Mouse (Mus musculus): Measurements from ENCODE around the gene 4921504E06Rik.

GRCm38 (mm10) chr2:19600860-19601259 is 47.1 kb upstream of the 4921504E06Rik start:
- no peak for TF ChIP-seq EP300 (IDR thresholded peaks at IDR 0.05; ENCODE audit: low read depth)
- no peak for TF ChIP-seq CTCF (IDR thresholded peaks at IDR 0.05; ENCODE audit: low read depth)

Measured in heart, postnatal 0 days (tissue).